Mouse (Mus musculus) spleen, adult 2 months (tissue): ENCODE data around the gene Adrb1. TPM values are rescaled to one million over a fixed set of nuclear protein-coding genes. Genes with fewer than 3 reads are reported as not detected.

ENCODE experiments used
- DNase-seq, 2 experiments: peaks; one replicate each; pipeline versions ENCODE4 v3.0.0 to v3.0.0-alpha.2; 2012 to 2021; ENCODE audit warnings: low spot score in 2 of 2, low read depth in 1 of 2
- H3K27ac ChIP-seq: fragments of 200-500 bp; 2 replicates; pipeline ENCODE4 v1.5.1; 2012; ENCODE audit warnings: low read length, inconsistent platforms; ENCODE audit not compliant: insufficient read depth
- H3K27me3 ChIP-seq: fragments of 200-500 bp; 2 replicates; pipeline ENCODE4 v1.6.1; 2012; ENCODE audit warnings: mild to moderate bottlenecking, moderate library complexity, low read length, inconsistent platforms; ENCODE audit not compliant: control insufficient read depth, insufficient read depth
- H3K36me3 ChIP-seq: fragments of 200-500 bp; 2 replicates; pipeline ENCODE4 v1.6.1; 2012; ENCODE audit warnings: mild to moderate bottlenecking, low read length, inconsistent platforms; ENCODE audit not compliant: control insufficient read depth, insufficient read depth
- H3K4me1 ChIP-seq: fragments of 200-500 bp; 2 replicates; pipeline ENCODE4 v1.6.1; 2011; ENCODE audit warnings: inconsistent platforms; ENCODE audit not compliant: control insufficient read depth, insufficient read depth, insufficient read length
- H3K4me3 ChIP-seq: fragments of 200-500 bp; 2 replicates; pipeline ENCODE4 v1.5.1; 2011; ENCODE audit warnings: mild to moderate bottlenecking, inconsistent platforms; ENCODE audit not compliant: insufficient read depth, insufficient read length; ENCODE audit errors: extremely low read depth
- CTCF ChIP-seq: fragments of 200-500 bp; IDR thresholded peaks from 2 replicates; pipeline ENCODE4 v1.5.1; 2011; ENCODE audit warnings: mild to moderate bottlenecking, inconsistent platforms; ENCODE audit not compliant: insufficient read depth, insufficient read length, insufficient replicate concordance; ENCODE audit errors: extremely low read depth
- POLR2A ChIP-seq: fragments of 200-500 bp; IDR thresholded peaks from 2 replicates; pipeline ENCODE4 v1.6.1; 2011; ENCODE audit warnings: low read depth, low read length, inconsistent platforms
- WGBS: fragments of 180-500 bp; shearing (Covaris S2); methylation state at CpG from one replicate; pipeline ENCODE4 v1.1.7; 2018; 5-methylcytosine and 5-hydroxymethylcytosine counted together
- polyA plus RNA-seq: library from polyadenylated mRNA; depleted of rRNA; stranded (reverse); fragments of >200 nt; gene quantifications from 2 replicates; pipeline ENCODE4 v1.2.3, GENCODE M21; 2012

Gene Adrb1
- polyA plus RNA-seq, 1 experiment: 7.7 TPM

GRCm38 (mm10) chr19:56688661-56689335 lies 33.2 kb upstream of the Adrb1 start:
- Histone ChIP-seq H3K27me3 (no peaks in the 10 kb centered on the region), H3K36me3 (no peaks in the 10 kb centered on the region), H3K4me1 (no peaks in the 10 kb centered on the region; the same call in 1 of the 2 replicates), H3K27ac (no peak overlapping the region), H3K4me3 (no peak overlapping the region)
- WGBS: 85% methylated on average over 12 of the region's 12 CpGs
- DNase-seq: no peak
- TF ChIP-seq CTCF (no peak), POLR2A (no peak)

DNA sequence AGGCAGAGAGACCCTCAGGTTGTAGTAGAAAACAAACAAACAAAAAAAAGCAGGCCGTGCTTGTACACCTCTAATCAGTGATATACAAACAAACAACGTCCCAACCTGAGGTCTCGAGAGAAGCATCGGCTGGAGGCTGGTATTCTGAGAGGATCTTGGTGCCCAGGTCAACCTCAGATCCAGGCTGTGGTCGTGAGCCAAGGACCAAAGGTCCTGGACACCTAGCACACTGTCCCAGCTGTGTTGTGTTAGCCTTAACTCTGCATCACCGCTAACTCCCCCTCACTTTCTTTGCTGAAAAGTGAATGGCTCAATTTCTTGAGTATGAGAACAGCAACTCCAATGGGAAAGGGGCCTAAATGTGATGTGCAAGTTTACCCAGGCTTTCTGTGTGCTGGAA lies 32.5 kb upstream of the Adrb1 start:
- TF ChIP-seq POLR2A (no peak), CTCF (no peak)
- Histone ChIP-seq H3K4me1 (no peaks in the 10 kb centered on the region; the same call in 1 of the 2 replicates), H3K4me3 (no peak overlapping the region), H3K27ac (no peak overlapping the region), H3K27me3 (no peaks in the 10 kb centered on the region), H3K36me3 (no peaks in the 10 kb centered on the region)
- 87% methylated on average over 6 of the region's 6 CpGs for WGBS
- no peak for DNase-seq

DNA sequence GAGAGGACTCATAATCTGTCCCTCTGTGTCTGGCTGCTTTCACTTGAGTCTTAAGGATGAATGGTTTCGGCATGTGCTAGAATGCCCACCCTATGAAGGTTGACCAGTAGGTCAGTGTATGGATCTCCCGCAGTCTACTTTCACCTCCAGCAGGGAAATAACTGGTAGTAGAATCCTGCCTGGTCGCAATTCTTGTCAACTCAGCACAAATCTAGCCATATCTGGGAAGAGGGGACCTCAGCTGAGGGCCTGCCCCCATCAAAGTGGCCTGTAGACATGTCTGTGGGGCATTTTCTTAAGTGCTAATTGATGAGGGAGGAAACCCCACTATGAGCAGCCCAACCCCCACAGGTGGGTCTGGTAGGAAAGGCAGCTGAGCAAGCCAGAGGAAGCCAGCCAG lies 30.9 kb upstream of the Adrb1 start:
- Histone ChIP-seq H3K27ac (no peak overlapping the region), H3K36me3 (no peaks in the 10 kb centered on the region), H3K4me3 (no peak overlapping the region), H3K4me1 (no peaks in the 10 kb centered on the region; the same call in 1 of the 2 replicates), H3K27me3 (no peaks in the 10 kb centered on the region)
- WGBS: 92% methylated on average over 3 of the region's 3 CpGs
- TF ChIP-seq POLR2A (no peak), CTCF (no peak)
- no peak for DNase-seq

GRCm38 (mm10) chr19:56692451-56692850 lies 29.5 kb upstream of the Adrb1 start:
- H3K27me3 ChIP-seq: no peaks in the 10 kb centered on the region
- H3K4me3 ChIP-seq: no peak overlapping the region
- WGBS: 79% methylated on average over 5 of the region's 5 CpGs
- H3K4me1 ChIP-seq: no peaks in the 10 kb centered on the region; the same call in 1 of the 2 replicates
- TF ChIP-seq POLR2A: no peak
- no peak for TF ChIP-seq CTCF
- H3K36me3 ChIP-seq: no peaks in the 10 kb centered on the region
- DNase-seq: no peak
- no peak overlapping the region for H3K27ac ChIP-seq

GRCm38 (mm10) chr19:56697370-56698144 lies 24.4 kb upstream of the Adrb1 start:
- Histone ChIP-seq H3K4me3 (no peak overlapping the region), H3K27ac (no peak overlapping the region)
- 92% methylated on average over 20 of the region's 20 CpGs for WGBS

DNA sequence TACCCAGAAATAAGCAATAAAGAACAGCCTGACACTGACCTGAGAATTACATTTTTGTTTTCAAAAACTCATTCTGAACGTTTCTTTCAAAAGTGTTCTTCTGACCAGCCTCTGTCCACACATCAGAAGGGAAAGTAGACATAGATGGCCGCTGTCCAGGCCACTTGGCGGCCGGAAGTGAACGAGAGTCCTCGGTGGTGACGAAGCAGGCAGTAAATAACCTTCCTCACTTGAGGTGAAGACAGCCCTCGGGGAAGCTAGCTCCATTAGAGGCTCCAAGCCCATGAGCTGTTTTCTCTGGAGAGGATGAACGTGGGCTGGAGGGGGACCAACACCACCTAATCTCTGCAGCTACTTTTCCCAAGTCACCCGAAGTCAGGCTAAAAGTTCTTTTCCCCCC lies 21.2 kb upstream of the Adrb1 start:
- Histone ChIP-seq H3K4me3 (no peak overlapping the region), H3K27ac (no peak overlapping the region), H3K27me3 (no peaks in the 10 kb centered on the region), H3K36me3 (no peaks in the 10 kb centered on the region), H3K4me1 (no peaks in the 10 kb centered on the region)
- DNase-seq: no peak
- WGBS: 55% methylated on average over 10 of the region's 10 CpGs
- TF ChIP-seq POLR2A: no peak

More at GRCm38 (mm10) chr19:56697370-56698144, 24.4 kb upstream of the Adrb1 start:
- DNase-seq: no peak
- H3K4me1 ChIP-seq: no peaks in the 10 kb centered on the region
- H3K36me3 ChIP-seq: no peaks in the 10 kb centered on the region
- no peak for TF ChIP-seq POLR2A
- no peak for TF ChIP-seq CTCF
- no peaks in the 10 kb centered on the region for H3K27me3 ChIP-seq

GRCm38 (mm10) chr19:56701404-56702033 lies 20.5 kb upstream of the Adrb1 start:
- TF ChIP-seq CTCF (no peak), POLR2A (no peak)
- Histone ChIP-seq H3K36me3 (no peaks in the 10 kb centered on the region), H3K27me3 (no peaks in the 10 kb centered on the region), H3K4me3 (no peak overlapping the region), H3K27ac (no peak overlapping the region), H3K4me1 (no peaks in the 10 kb centered on the region)
- DNase-seq: no peak
- WGBS: 82% methylated on average over 8 of the region's 8 CpGs
